Mouse (Mus musculus) splenic B cell, adult 2 months (primary cell): ENCODE measurements at regions not wholly inside any gene's neighbourhood (a gene's known extent, or its start where the extent isn't known, plus 50 kb on each side); places are given as distances from the start of the nearest gene placed in this dataset.
A peak's percentile ranks its signal among the peaks of the same experiment; 100 is the strongest.

Experiments
- DNase-seq: peaks from one replicate; pipeline ENCODE4 v3.0.0-alpha.2; 2011; ENCODE audit warnings: low read depth, low spot score
- H3K27me3 ChIP-seq: 2 replicates; pipeline ENCODE4 v1.6.1; 2012; ENCODE audit warnings: mild to moderate bottlenecking, low read length, moderate library complexity, mixed read lengths; ENCODE audit not compliant: control insufficient read depth, poor library complexity, insufficient read depth, severe bottlenecking
- H3K36me3 ChIP-seq: 2 replicates; pipeline ENCODE4 v1.6.1; 2012; ENCODE audit warnings: mild to moderate bottlenecking, low read length, moderate library complexity, mixed read lengths; ENCODE audit not compliant: control insufficient read depth, poor library complexity, insufficient read depth, severe bottlenecking

DNA sequence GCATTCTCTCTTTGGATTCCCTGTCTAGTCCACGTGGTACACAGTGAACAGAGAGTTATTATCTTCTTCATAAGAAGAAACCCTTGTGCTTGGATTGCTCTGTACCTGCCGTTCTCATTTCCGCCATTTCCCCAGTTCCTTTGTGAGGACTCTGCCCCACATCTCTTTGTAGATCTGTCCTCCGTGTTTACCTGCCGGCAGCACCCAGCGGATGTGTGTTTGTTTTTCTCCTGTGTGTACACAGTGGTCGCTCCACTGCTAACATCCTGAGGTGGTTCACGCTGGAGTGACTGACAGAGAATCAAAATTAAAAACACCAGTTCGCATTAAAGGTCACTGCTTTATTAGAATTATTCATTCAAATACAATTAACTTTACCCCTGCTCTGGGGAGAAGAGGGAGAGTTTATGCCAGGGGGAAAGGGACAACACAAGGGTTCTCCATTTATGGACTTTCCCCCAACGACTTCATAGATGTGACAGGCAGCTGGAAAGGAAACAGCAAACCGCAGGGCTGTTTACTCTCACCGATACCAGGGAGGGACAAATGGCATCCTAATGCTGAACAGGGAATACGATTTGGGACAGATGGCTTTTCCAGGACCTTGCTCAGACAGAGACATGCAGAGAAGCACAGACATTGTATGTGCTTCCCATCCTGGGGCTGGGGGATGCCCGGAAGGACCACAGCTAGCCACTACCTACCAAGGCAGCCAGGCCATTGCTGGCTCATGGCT is 362.5 kb upstream of the Gm765 start:
- H3K27me3 ChIP-seq = no peaks in the 10 kb centered on the region
- no peak for DNase-seq
- no peaks in the 10 kb centered on the region for H3K36me3 ChIP-seq

DNA sequence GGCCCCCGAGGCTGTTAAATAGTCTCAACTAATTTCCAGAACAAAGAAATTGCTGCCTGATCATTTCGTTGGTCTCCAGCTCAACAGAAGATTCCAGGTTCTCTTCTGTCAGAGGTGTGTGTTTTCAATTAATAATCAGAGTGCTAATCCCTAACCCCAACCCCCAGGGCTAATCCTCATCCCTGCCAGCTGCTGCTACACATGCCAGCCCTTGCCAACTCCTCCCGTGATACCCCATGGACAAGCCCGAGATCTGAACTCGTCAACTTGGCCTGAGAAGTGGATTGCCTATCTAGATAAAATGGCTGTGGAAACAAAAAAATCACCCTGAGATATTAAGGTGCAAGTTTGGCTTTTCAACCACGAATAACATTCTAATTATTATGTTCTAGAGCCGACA is 355.0 kb upstream of the Gm765 start:
- Histone ChIP-seq H3K27me3 (no peaks in the 10 kb centered on the region), H3K36me3 (no peaks in the 10 kb centered on the region)
- DNase-seq = no peak

DNA sequence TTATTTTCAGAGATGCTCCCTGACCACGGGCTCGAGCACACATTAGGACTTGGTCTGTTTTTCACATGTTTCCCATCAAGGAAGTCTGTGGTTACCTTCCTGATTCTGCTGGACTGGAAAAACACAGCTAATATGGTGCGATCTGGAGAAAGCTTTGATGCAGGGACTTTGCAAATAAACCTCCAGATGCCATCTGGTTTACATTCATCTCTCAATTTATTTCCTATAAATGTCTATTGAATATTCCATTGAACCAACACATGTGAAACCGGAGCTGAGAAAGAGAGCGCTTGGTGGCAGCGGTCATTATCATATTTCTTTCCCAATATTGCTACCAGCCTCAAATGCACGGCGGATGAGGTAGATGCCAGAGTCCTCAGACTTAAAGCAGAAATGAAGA is 350.9 kb upstream of the Gm765 start:
- H3K27me3 ChIP-seq = no peaks in the 10 kb centered on the region
- DNase-seq = no peak

DNA sequence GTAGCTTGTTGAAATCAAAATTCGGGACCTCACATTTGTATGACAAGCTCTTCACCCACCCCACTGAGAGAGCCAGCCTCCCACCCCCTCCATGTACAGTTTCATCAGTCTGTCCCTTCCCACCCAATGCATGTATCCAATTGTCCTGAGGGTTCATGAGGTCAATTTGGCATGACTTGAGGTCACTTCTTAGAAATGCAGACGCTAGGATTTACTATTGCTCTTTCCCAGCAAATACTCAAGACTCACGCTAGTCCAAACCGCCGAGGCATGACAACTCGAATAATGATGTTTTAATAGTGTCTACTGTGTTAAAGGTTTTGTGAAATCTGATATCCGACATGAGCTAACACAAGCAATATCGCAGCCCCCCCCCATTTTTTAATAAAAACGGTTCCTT is 347.6 kb upstream of the Gm765 start:
- no peak for DNase-seq
- no peaks in the 10 kb centered on the region for H3K36me3 ChIP-seq
- H3K27me3 ChIP-seq = no peaks in the 10 kb centered on the region

More for the DNA sequence above, 350.9 kb upstream of the Gm765 start:
- no peaks in the 10 kb centered on the region for H3K36me3 ChIP-seq

DNA sequence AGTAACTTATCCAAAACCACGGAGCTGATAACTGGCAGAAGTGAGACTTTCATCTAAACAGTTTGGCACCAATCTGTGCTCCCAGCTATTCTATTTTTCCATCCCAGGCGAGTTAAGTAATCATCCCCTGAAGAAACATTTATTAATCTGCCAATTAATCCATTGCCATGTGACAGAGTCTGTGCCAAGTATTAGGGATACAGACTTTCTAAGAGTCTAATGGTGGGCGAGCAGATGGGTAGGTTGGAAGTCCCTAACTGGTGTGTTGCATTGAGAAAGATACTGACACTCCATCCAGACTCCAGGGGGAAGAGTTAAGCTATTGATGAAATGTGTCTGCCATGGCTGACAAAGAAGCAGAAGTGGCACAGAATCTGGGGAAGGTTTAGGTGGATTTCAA is 346.8 kb upstream of the Gm765 start:
- DNase-seq = no peak
- no peaks in the 10 kb centered on the region for H3K27me3 ChIP-seq
- H3K36me3 ChIP-seq = no peaks in the 10 kb centered on the region

- DNase-seq = no peak
- Histone ChIP-seq H3K27me3 (no peaks in the 10 kb centered on the region), H3K36me3 (no peaks in the 10 kb centered on the region)
Observed at GRCm38 (mm10) chr6:98688624-98689023, 346.1 kb upstream of the Gm765 start.

DNA sequence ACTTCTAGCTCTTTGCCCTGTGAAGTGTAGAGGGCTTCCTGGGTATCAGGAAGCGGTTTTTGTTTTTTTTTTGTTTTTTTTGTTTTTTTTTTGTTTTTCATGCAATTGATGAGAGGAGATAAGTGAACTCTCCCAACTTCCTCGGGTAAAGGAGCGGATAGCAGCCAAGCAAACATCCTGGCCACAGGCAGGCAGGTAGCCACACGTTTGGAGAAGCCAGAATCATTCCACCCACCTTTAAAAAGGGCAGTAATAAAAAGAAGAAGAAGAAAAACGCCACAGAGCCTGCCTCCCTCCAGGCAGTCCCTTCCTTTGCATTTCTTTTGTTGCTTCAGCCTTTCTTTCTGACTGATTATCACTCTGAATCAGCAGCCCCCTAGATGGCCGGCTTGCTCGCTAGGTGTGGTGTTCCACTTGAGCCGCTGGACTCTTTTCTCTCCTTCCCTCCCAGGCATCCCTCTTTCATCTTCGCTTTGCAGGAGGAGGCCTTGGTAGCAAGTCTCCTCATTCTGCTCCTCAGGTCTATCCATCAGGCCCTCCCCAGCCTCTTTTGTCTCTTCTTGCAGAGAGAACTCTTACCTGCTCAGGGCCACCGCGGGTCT is 323.9 kb upstream of the Gm765 start:
- DNase-seq = no peak
- H3K27me3 ChIP-seq = no peaks in the 10 kb centered on the region
- H3K36me3 ChIP-seq = no peaks in the 10 kb centered on the region

GRCm38 (mm10) chr6:98651827-98652226 is 309.3 kb upstream of the Gm765 start:
- no peak for DNase-seq
- Histone ChIP-seq H3K27me3 (no peaks in the 10 kb centered on the region), H3K36me3 (no peaks in the 10 kb centered on the region)

DNA sequence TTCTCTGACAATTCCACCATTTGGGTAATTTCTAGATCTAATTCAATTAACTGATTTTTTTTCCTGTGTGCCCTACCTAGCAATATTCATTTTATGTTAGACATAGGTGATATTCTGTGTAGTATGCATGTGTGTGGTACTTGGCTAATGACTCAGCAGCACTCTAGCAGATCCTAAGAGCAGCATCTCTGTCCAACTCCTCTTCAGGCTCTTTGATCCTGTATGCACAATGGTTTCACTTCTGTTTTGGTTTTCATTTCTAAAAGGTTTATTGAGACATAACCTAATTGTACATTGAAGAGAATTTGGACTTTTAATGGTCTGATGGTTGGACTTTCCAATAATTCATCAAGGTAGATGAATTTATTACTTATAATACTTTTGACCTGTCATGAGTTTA is 308.8 kb upstream of the Gm765 start:
- no peaks in the 10 kb centered on the region for H3K27me3 ChIP-seq
- no peaks in the 10 kb centered on the region for H3K36me3 ChIP-seq
- DNase-seq = no peak

DNA sequence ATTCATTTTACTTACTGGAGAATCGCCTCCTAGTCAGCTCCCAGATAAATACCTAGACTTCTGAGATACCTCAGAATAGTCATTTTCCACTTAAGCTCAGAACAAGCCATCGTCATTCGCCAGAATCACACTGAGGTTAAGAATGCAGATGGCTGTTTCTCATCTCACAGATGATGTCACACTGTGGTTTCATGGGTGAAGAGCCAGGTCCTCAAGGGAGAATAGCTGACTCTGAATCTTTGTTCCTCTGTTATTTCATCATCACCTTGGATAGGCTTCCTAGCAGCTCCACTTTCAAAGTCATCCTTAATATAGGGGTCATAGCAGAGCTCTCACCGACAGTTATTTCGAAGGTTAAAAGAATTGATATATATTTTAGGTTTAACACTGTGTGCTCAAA is 297.8 kb upstream of the Gm765 start:
- Histone ChIP-seq H3K27me3 (no peaks in the 10 kb centered on the region), H3K36me3 (no peaks in the 10 kb centered on the region)
- DNase-seq = peak; percentile 46

- no peak for DNase-seq
- H3K27me3 ChIP-seq = no peaks in the 10 kb centered on the region
- H3K36me3 ChIP-seq = no peaks in the 10 kb centered on the region
Observed at GRCm38 (mm10) chr6:98635816-98636215, 293.3 kb upstream of the Gm765 start.

GRCm38 (mm10) chr6:98632278-98633063 is 289.9 kb upstream of the Gm765 start:
- DNase-seq = peak; percentile 4
- Histone ChIP-seq H3K27me3 (no peaks in the 10 kb centered on the region), H3K36me3 (no peaks in the 10 kb centered on the region)

DNA sequence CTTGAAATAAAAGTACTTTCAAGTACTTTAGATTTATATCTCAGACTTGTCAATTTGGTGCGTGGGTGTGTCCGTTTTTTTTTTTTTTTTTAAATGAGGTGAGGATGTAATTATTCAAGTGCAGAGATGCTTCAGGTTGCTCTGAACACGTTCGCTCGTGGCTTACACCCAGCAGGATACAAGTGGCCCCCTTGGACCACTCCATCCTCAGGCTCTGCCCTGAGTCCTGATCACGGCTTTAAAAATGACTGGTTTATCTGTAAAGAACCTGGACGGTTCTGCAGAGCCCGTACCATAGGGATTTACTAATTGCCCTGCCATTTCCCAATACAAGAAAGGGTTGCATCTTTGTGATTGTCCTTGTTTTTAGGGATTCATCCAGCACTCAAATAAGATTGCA is 288.7 kb upstream of the Gm765 start:
- DNase-seq = no peak
- Histone ChIP-seq H3K27me3 (no peaks in the 10 kb centered on the region), H3K36me3 (no peaks in the 10 kb centered on the region)

- Histone ChIP-seq H3K27me3 (no peaks in the 10 kb centered on the region), H3K36me3 (no peaks in the 10 kb centered on the region)
- peak; percentile 8 for DNase-seq
Observed at GRCm38 (mm10) chr6:98629646-98630045, 287.1 kb upstream of the Gm765 start.

DNA sequence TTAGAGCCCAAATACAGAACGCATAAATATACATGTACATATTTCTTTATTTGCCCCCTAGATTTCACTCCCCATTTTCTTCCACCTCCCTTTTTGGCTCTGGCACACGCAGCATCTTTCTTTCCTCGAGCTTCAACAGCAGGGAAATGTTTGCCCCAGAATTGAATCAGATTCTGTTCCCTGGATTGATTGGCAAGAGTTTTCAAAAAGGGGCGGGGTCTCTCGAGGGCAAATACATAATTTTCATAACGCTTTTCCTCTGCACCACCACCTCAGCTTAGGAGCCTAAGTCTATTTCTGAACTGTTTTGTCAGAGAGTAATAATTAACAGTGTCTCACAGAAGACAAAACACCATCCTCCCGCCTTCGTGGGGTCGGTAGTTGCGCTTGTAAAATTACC is 283.9 kb upstream of the Gm765 start:
- Histone ChIP-seq H3K27me3 (no peaks in the 10 kb centered on the region), H3K36me3 (no peaks in the 10 kb centered on the region)
- DNase-seq = no peak
